Mouse (Mus musculus) cortical plate, adult 2 months (tissue): ENCODE data around the gene C77080.

ENCODE experiments used
- CTCF ChIP-seq: fragments of 200-500 bp; IDR thresholded peaks from 2 replicates; pipeline ENCODE4 v1.5.1; 2011; ENCODE audit warnings: mild to moderate bottlenecking, control low read depth, low read length; ENCODE audit not compliant: insufficient read depth; ENCODE audit errors: extremely low read depth
- POLR2A ChIP-seq: fragments of 200-500 bp; IDR thresholded peaks from 2 replicates; pipeline ENCODE4 v1.6.1; 2011; ENCODE audit warnings: mild to moderate bottlenecking, low read length, control low read depth; ENCODE audit not compliant: insufficient read depth; ENCODE audit errors: extremely low read depth

DNA sequence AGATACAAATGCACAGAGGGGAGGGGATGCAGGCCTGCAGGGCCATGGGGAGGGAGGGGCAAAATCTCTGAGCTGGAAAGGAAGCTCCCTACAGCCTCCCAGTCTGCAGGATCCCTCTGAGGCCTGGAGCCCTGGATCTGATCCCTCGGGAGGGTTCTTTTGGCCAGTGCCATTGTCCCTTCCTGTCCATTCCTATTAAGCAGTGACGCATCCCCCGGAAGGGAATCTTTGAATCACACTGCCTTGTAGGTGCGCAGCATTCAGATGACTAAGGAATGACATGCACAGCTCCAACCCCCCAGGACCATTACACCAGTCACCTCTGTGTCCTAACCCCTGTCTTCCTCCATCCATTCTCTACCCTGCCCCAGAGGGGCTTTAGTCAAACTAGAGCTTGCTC is 2.1 kb downstream of the C77080 start:
- no peak for TF ChIP-seq CTCF
- TF ChIP-seq POLR2A, result no peak
